Mouse (Mus musculus) myocyte (in vitro differentiated cells): ENCODE measurements around the gene Leng9.

ENCODE experiments used
- CEBPB ChIP-seq: IDR thresholded peaks from 2 replicates; pipeline ENCODE4 v1.6.1; 2011; ENCODE audit warnings: mild to moderate bottlenecking, moderate library complexity; ENCODE audit not compliant: poor library complexity, insufficient read depth, severe bottlenecking
- E2F4 ChIP-seq: IDR thresholded peaks from one replicate; pipeline ENCODE4 v1.6.1; 2011; ENCODE audit warnings: mild to moderate bottlenecking, control low read depth, moderate library complexity; ENCODE audit not compliant: insufficient read depth
- MAX ChIP-seq: IDR thresholded peaks from one replicate; pipeline ENCODE4 v1.6.1; 2011; ENCODE audit warnings: low read depth, mild to moderate bottlenecking, control low read depth
- MYOG ChIP-seq, 3 experiments: IDR thresholded peaks; one replicate each; pipeline ENCODE4 v1.6.1; 2011; ENCODE audit warnings: control low read depth in 2 of 3, low read depth in 2 of 3, mild to moderate bottlenecking in 2 of 3; ENCODE audit not compliant: insufficient read length in 2 of 3, control insufficient read depth in 1 of 3, insufficient read depth in 1 of 3
- POLR2A ChIP-seq: IDR thresholded peaks from one replicate; pipeline ENCODE4 v1.6.1; 2011; ENCODE audit warnings: low read depth, mild to moderate bottlenecking, control low read depth, moderate library complexity; ENCODE audit not compliant: insufficient read length
- POLR2AphosphoS2 ChIP-seq: IDR thresholded peaks from one replicate; pipeline ENCODE4 v1.6.1; 2011; ENCODE audit warnings: low read depth, control low read depth; ENCODE audit not compliant: insufficient read length
- REST ChIP-seq: IDR thresholded peaks from one replicate; pipeline ENCODE4 v1.6.1; 2011; ENCODE audit warnings: mild to moderate bottlenecking, control low read depth, moderate library complexity; ENCODE audit not compliant: insufficient read depth, insufficient read length
- SRF ChIP-seq: IDR thresholded peaks from one replicate; pipeline ENCODE4 v1.6.1; 2011; ENCODE audit warnings: low read depth; ENCODE audit not compliant: control insufficient read depth, insufficient read length
- TCF12 ChIP-seq: IDR thresholded peaks from one replicate; pipeline ENCODE4 v1.6.1; 2011; ENCODE audit warnings: mild to moderate bottlenecking, control low read depth; ENCODE audit not compliant: poor library complexity, insufficient read depth, severe bottlenecking
- TCF3 ChIP-seq: IDR thresholded peaks from one replicate; pipeline ENCODE4 v1.6.1; 2011; ENCODE audit warnings: low read depth, control low read depth; ENCODE audit not compliant: insufficient read length
- USF1 ChIP-seq: IDR thresholded peaks from one replicate; pipeline ENCODE4 v1.6.1; 2011; ENCODE audit warnings: low read depth, mild to moderate bottlenecking, control low read depth, moderate library complexity

- TF ChIP-seq USF1, result no peak
- no peak for TF ChIP-seq POLR2A
- TF ChIP-seq E2F4, result no peak
- no peak for TF ChIP-seq TCF12
- no peak for TF ChIP-seq MAX
- TF ChIP-seq POLR2AphosphoS2, result no peak
- TF ChIP-seq MYOG (IDR thresholded peaks at IDR 0.05; ENCODE audit: control insufficient read depth in 1 of 3, insufficient read depth in 1 of 3, insufficient read length in 2 of 3, low read depth in 2 of 3), result no peak
- no peak for TF ChIP-seq SRF
- TF ChIP-seq REST, result no peak
- TF ChIP-seq TCF3, result no peak
- no peak for TF ChIP-seq CEBPB
Measured at GRCm38 (mm10) chr7:4119976-4120921, 29.9 kb downstream of the Leng9 start.
